Mouse (Mus musculus): ENCODE results near the gene Pnmal2. TPM values are rescaled to one million over a fixed set of nuclear protein-coding genes. Genes with fewer than 3 reads are reported as not detected.

Pnmal2 gene
- polyA plus RNA-seq, 1 experiment from 2014 or later: 2.0 TPM

DNA sequence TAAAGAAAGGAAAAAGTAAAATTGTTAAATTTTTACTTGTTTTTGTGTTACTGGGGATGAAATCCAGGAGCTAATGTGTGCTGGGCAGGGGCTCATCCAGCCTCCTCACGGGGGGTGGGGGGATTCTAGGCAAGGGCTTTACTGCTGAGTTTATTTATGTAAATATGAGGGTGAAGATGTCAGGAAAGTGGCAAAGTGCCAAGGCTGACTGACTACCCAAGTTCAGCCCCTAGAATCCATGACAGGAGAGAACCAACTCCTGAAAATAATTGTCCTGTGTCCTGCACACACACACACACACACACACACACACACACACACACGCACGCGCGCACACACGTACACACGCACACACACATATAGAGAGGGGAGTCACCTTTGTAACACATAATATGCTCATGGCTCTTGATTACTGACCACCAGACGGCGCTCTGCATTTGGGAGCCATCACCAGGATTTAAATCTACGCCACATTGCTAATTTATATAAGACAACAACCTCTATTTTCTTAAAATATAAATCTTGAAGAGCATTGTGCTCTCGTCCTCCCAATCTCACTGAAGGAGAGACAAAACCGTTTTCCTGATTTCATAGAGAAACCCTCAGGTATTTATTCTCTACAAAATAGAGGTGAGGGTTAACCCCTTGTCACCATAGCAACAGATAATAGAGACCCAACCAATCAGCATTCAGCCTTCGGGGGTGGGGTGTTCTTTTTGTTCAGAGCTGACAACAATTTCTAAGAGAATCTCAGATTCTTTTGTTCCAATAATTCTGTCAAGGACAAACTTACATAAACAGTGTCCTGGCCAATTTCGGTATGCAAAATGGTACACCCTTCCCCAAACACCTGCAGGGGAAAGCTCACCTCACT lies 11.5 kb upstream of the Pnmal2 start:
- peak; percentile 72 for DNase-seq (ENCODE audit: low spot score)
- H3K36me3 ChIP-seq (ENCODE audit: insufficient read depth, low read length): no peaks in the 10 kb centered on the region
- TF ChIP-seq CTCF (IDR thresholded peaks at IDR 0.05) (peak; percentile 85), EP300 (IDR thresholded peaks at IDR 0.05) (no peak)

DNA sequence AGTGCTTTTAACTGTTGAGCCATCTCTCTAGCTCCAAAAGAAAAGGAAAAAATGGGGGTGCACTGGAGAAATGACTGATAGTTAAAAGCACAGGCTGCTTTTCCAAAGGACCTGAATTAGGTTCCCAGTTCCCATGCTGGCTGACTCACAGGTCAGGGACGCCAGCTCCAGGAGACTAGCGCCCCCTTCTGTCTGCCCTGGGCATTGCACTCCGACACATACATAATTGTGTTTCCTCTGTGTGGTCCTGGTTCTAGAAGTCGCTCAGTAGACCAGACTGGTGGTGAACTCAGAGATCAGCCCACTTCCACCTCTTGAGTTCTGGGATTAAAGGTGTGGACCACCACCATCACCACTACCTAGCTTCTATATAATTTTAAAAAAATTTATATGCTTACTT lies 7.2 kb upstream of the Pnmal2 start:
- Histone ChIP-seq H3K4me3 (ENCODE audit: low read depth, low read length) (no peak overlapping the region), H3K27me3 (replicated peaks; ENCODE audit: insufficient read depth, low read length) (no peaks in the 10 kb centered on the region), H3K9me3 (ENCODE audit: low read length) (no peaks in the 10 kb centered on the region), H3K36me3 (ENCODE audit: insufficient read depth, low read length) (no peaks in the 10 kb centered on the region), H3K27ac (ENCODE audit: low read length) (no peak overlapping the region), H3K4me2 (replicated peaks; ENCODE audit: low read depth, low read length) (no peak overlapping the region), H3K4me1 (ENCODE audit: insufficient read depth, low read depth, low read length) (no peaks in the 10 kb centered on the region), H3K9ac (replicated peaks; ENCODE audit: low read depth) (no peak overlapping the region)
- peak; percentile 51 for TF ChIP-seq CTCF (IDR thresholded peaks at IDR 0.05)
- TF ChIP-seq EP300 (IDR thresholded peaks at IDR 0.05): no peak
- DNase-seq (ENCODE audit: low spot score): no peak
- 49% methylated on average over 4 of the region's 4 CpGs for WGBS
- no peak for ATAC-seq

More for the DNA sequence above, 11.5 kb upstream of the Pnmal2 start:
- WGBS: 31% methylated on average over 14 of the region's 14 CpGs
- Histone ChIP-seq H3K4me2 (replicated peaks; ENCODE audit: low read depth, low read length) (no peak overlapping the region), H3K4me1 (ENCODE audit: insufficient read depth, low read depth, low read length) (no peaks in the 10 kb centered on the region), H3K27me3 (replicated peaks; ENCODE audit: insufficient read depth, low read length) (no peaks in the 10 kb centered on the region), H3K9ac (replicated peaks; ENCODE audit: low read depth) (no peak overlapping the region), H3K27ac (ENCODE audit: low read length) (no peak overlapping the region), H3K4me3 (ENCODE audit: low read depth, low read length) (no peak overlapping the region), H3K9me3 (ENCODE audit: low read length) (no peaks in the 10 kb centered on the region)
- ATAC-seq: no peak

DNA sequence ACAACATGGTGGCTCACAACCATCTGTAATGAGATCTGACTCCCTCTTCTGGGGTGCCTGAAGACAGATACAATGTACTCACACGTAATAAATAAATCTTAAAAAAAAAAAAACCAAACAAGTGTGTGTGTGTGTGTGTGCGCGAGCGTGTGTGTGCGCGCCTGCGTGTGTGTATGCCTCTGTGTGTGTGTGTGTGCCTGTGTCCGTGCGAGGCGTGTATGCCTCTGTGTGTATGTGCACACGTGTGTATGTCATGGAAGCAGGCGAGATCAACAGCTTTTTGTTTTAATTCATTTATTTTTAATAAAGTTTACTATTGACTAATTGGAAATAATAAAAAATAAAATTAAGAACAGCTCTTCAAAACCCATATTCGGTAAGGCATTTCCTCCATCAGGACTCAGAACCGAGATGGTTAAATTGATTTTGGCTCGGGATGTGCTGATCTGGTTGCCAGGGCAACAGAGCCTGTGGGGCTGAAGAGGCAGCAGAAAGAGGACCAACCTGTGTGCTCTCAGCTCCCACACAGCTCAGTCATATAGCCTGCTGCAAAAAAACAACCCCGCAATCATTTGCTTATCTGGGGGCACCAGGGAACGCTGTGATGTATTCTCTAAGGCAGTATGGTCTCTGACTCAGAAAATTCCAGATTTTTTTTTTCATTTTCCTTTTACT lies 6.2 kb upstream of the Pnmal2 start:
- 65% methylated on average over 17 of the region's 17 CpGs for WGBS
- ATAC-seq: no peak
- Histone ChIP-seq H3K36me3 (ENCODE audit: insufficient read depth, low read length) (no peaks in the 10 kb centered on the region), H3K4me1 (ENCODE audit: insufficient read depth, low read depth, low read length) (no peaks in the 10 kb centered on the region), H3K9me3 (ENCODE audit: low read length) (no peaks in the 10 kb centered on the region), H3K9ac (replicated peaks; ENCODE audit: low read depth) (no peak overlapping the region), H3K27me3 (replicated peaks; ENCODE audit: insufficient read depth, low read length) (no peaks in the 10 kb centered on the region), H3K27ac (ENCODE audit: low read length) (no peak overlapping the region), H3K4me3 (ENCODE audit: low read depth, low read length) (no peak overlapping the region), H3K4me2 (replicated peaks; ENCODE audit: low read depth, low read length) (no peak overlapping the region)
- no peak for TF ChIP-seq EP300 (IDR thresholded peaks at IDR 0.05)
- TF ChIP-seq CTCF (IDR thresholded peaks at IDR 0.05): no peak
- no peak for DNase-seq (ENCODE audit: low spot score)

DNA sequence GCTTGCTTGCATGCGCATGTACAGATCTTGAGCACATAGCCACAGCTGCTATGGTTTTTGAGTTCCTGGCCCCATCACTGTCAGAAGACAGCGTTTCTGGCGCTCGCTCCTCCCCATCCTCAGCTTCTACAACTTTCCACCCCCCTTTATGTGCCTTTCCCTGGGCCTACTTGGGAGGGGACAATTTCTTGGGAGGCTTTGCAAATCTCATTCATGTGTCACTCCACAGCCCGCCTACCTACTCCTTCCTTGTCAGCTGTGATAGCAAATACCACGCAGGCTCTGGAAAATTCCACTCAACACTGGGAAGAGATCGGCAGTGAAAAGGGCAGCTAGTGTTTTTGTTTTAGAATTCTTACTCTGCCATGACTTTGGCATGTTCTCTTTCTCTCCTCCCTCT lies 4.2 kb upstream of the Pnmal2 start:
- no peak overlapping the region for H3K4me3 ChIP-seq (ENCODE audit: low read depth, low read length)
- H3K4me1 ChIP-seq (ENCODE audit: insufficient read depth, low read depth, low read length): no peaks in the 10 kb centered on the region
- H3K4me2 ChIP-seq (replicated peaks; ENCODE audit: low read depth, low read length): no peak overlapping the region
- peak; percentile 34 for ATAC-seq
- H3K36me3 ChIP-seq (ENCODE audit: insufficient read depth, low read length): no peaks in the 10 kb centered on the region
- peaks cover 6% of the 10 kb centered on the region; the same call in 1 of the 2 replicates for H3K27me3 ChIP-seq (replicated peaks; ENCODE audit: insufficient read depth, low read length)
- WGBS: 34% methylated on average over 7 of the region's 7 CpGs
- no peaks in the 10 kb centered on the region for H3K9me3 ChIP-seq (ENCODE audit: low read length)
- H3K27ac ChIP-seq (ENCODE audit: low read length): no peak overlapping the region
- H3K9ac ChIP-seq (replicated peaks; ENCODE audit: low read depth): no peak overlapping the region
- no peak for TF ChIP-seq CTCF (IDR thresholded peaks at IDR 0.05)
- TF ChIP-seq EP300 (IDR thresholded peaks at IDR 0.05): no peak
- DNase-seq (ENCODE audit: low spot score): no peak

DNA sequence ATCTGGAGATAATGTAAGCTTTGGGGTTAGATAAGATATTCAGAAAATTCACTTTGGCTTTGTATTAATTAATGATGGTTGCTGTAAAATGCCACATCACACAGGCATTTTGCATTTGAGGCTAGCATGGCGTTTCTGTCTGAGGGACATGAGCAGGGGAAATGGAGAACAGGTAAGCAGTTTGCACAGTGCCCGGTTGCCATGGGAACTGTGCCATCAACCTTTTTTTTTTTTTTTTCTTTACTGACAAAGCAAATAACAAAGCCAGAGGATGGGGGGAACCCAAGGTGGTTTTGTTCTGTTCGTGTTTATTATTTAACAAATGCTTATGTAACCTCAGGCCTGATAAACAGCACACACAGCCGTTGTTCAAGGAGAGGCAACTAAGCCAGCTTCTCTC lies 1.6 kb upstream of the Pnmal2 start:
- H3K27me3 ChIP-seq (replicated peaks; ENCODE audit: insufficient read depth, low read length): peaks cover 27% of the 10 kb centered on the region
- ATAC-seq (no peak), DNase-seq (ENCODE audit: low spot score) (no peak)
- H3K4me3 ChIP-seq (ENCODE audit: low read depth, low read length): no peak overlapping the region
- H3K4me2 ChIP-seq (replicated peaks; ENCODE audit: low read depth, low read length): no peak overlapping the region
- H3K9me3 ChIP-seq (ENCODE audit: low read length): no peaks in the 10 kb centered on the region
- no peak overlapping the region for H3K27ac ChIP-seq (ENCODE audit: low read length)
- no peak for TF ChIP-seq CTCF (IDR thresholded peaks at IDR 0.05)
- TF ChIP-seq EP300 (IDR thresholded peaks at IDR 0.05): no peak
- no peaks in the 10 kb centered on the region for H3K36me3 ChIP-seq (ENCODE audit: insufficient read depth, low read length)
- H3K9ac ChIP-seq (replicated peaks; ENCODE audit: low read depth): no peak overlapping the region
- 35% methylated on average over 4 of the region's 4 CpGs for WGBS
- peaks cover 12% of the 10 kb centered on the region; the same call in 1 of the 2 replicates for H3K4me1 ChIP-seq (ENCODE audit: insufficient read depth, low read depth, low read length)

DNA sequence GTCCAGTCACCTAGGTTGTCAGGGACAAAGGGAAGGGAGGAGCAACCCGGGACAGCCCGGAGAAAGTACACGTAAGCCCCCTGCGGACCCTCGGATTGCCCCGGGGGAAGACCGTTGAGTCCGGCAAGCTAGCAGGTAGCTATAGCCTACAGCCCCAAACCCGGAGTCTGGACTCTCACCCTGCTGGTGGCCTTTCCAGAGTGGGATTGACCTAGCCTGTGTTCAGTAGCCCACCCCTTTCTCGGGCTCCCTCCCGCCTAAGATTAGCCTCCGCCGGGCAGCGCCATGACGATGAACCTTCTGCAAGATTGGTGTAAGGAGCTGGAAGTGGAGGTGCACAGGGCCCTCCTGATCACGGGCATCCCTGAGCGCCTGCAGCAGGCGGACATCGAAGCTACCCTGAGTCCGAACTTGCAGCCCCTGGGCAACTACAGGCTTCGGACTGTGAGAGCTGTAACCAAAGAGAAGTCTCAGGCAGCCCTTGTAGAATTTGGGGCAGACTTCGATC lies 380 bp downstream of the Pnmal2 start:
- WGBS: 3% methylated on average over 22 of the region's 22 CpGs
- Histone ChIP-seq H3K27ac (ENCODE audit: low read length) (no peak overlapping the region), H3K27me3 (replicated peaks; ENCODE audit: insufficient read depth, low read length) (peaks cover 28% of the 10 kb centered on the region), H3K9me3 (ENCODE audit: low read length) (no peaks in the 10 kb centered on the region), H3K4me2 (replicated peaks; ENCODE audit: low read depth, low read length) (peak overlapping the region; percentile 84), H3K4me3 (ENCODE audit: low read depth, low read length) (peak overlapping the region; percentile 42), H3K36me3 (ENCODE audit: insufficient read depth, low read length) (no peaks in the 10 kb centered on the region), H3K9ac (replicated peaks; ENCODE audit: low read depth) (peak overlapping the region; percentile 36; the same call in 1 of the 2 replicates), H3K4me1 (ENCODE audit: insufficient read depth, low read depth, low read length) (peaks cover 19% of the 10 kb centered on the region; the same call in 1 of the 2 replicates)
- DNase-seq (ENCODE audit: low spot score): no peak
- ATAC-seq: peak; percentile 6; the same call in 1 of the 2 replicates
- TF ChIP-seq CTCF (IDR thresholded peaks at IDR 0.05) (no peak), EP300 (IDR thresholded peaks at IDR 0.05) (no peak)
